Mouse (Mus musculus) mesoderm, embryonic 11.5 days (tissue): ENCODE measurements around the gene C330007P06Rik.
A peak's percentile ranks its signal among the peaks of the same experiment; 100 is the strongest.
"Not testable (repeated sequence)": the region's sequence is repeated elsewhere in the genome, so short reads cannot be mapped to it uniquely, and the experiment has no call there.

ENCODE experiments used
- DNase-seq: peaks from one replicate; pipeline ENCODE4 v3.0.0-alpha.2; 2012; ENCODE audit warnings: low read depth, low spot score

Gene C330007P06Rik

DNA sequence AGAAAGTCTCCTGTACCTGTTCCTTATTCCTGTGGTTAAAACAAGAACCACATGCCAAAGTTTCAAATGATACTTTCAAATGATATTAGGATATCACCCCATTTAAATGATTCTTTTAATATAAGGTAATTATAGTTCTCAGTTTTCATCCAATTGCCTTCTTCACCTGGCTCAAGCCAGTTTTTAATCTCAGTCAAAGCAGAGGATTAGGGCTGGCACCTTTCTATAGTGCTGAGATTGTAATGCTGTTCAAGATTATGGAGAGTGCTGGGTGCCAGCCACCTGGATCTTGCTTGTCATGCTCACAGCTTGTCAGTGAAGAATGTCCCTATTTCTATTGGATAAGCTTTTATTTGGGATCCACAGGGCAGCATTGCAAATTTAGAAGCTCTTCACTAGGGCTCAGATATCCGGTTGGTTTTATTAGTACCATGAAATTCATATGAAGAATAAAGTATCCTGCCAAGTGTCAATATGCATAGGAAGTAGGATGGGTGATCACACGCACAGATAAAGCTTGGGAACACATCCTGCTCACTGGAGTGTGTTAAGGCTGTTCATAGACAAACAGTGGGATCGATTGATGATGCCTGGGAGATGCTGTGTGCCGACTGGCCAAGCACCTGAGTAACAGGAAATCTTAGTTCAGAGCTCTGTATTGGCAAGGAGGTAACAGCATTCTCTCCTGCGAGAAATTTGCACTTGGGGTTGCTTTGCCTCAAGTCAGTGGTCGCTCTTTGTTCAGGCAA is 74.6 kb downstream of the C330007P06Rik start:
- DNase-seq: no peak

DNA sequence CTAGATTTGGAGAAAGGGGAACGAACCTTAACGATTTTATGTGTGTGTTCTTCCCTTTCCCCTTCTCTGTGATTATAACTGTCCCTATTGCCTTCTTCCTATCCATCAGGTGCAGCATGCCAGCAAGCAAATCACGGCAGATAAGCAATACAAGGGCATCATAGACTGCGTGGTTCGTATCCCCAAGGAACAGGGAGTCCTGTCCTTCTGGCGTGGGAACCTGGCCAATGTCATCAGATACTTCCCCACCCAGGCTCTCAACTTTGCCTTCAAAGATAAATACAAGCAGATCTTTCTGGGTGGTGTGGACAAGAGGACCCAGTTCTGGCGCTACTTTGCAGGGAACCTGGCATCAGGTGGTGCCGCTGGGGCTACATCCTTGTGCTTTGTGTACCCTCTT is 77.2 kb downstream of the C330007P06Rik start:
- not testable (repeated sequence) for DNase-seq

DNA sequence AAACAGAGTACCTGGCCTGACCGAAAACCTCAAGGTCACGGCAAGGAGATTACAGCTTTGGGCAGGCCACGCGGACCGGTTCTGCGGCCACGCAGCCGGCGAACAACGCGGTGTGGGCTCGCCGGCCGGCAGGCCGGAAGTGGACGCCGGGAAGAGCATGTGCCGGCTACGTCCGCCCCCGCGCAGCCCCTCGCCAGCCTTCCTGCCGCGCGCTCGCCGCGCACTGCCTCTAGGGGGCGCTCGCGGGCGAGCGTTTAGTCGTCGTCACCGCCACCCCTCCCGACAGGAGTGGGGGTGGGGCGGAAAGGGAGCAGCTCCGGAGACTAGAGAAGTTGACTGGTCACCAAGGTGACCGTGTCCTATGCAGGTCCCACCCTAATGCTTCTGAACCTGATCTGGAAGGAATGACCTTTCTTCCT is 77.7 kb downstream of the C330007P06Rik start:
- peak; percentile 88 for DNase-seq

DNA sequence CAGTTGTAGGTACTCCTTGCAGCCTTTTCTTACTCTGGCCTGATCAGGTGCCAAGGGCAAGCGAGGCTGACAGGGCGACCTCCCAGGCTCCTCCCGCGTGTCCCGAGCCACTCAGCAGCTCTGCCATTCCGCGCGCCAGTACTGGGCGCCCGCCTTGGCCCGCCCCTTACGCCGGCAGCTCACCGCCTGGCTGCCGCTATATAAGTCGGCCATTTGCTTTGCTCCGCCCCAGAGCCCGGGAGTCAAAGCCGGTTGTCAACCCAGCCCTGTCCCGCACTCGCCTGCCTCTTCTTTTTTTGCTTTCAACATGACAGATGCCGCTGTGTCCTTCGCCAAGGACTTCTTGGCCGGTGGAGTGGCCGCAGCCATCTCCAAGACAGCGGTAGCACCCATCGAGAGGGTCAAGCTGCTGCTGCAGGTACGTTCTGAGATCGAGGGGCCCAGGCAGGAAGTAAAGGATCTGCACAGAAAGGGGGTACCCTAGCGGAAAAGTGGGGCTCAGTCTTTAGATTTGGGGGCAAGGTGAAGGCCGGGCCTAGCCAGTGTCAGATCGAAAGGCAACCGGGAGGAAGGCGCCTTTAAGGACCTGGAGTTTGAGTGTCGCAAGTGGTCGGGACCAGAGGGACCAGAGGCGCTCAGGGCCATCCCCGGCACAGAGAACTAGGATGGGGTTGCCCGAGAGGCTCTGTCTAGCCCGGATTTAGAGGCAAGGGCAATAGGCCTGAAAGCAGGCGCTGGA is 78.3 kb downstream of the C330007P06Rik start, which contains the start of gene Slc25a5:
Gene Slc25a5 (plus strand): TSS at position 228 of the 739 bp plus-strand sequence.
- DNase-seq: peak; percentile 83

DNA sequence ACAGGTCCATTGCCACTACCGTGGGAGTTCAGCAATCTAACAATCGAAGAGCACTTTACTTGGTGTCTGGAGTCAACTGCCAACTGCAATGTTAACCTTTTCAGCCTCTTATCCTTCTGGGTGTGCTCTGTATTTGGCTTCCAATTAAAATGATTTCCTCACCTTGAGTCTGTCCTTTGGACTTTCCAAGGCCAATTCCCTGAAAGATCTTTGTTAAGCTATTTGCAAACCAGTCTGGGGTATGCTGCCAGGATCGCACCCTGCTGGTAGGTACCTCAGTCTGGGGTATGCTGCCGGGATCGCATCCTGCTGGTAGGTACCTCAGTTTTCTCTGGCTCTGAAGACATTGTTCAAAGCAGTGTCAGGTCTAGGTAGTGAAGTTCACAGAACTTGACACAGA is 79.3 kb downstream of the C330007P06Rik start:
- no peak for DNase-seq

DNA sequence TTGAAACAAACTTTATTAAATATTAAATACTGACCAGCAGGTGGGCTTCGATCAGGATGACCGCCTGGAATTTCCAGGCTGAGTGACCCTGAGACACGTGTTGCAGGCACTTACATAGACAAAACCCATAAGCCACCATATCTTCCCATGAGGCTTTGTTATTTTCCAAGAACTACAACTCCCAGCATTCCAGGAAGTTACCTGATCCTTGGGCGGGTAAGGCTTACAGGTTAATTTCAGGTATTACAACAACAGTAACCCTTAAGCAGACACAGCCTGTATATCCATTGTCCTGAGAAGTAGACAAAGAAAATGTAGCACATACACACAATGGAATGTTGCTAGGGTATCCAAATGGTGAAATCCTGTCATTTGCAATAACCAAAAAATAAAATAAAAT is 84.6 kb downstream of the C330007P06Rik start:
- DNase-seq: no peak

DNA sequence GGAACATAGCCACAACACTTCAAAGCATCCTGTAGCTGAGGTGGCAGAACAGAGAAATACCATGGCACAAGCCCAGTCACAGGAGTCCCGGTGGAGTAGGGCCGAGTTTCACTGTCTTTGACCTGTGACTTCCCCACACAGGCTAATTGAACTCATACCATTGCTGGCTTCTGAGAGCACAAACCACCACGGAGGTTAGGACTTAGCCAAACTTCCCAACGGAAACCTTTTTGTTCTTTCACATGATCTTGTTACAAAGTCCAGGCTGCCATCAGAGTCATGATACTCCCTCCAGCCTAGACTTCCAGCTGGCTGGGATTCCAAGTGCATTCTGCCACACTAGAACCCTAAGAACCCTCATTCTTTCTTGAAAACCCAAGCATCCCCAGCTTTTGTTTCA is 96.2 kb downstream of the C330007P06Rik start:
- DNase-seq: no peak

DNA sequence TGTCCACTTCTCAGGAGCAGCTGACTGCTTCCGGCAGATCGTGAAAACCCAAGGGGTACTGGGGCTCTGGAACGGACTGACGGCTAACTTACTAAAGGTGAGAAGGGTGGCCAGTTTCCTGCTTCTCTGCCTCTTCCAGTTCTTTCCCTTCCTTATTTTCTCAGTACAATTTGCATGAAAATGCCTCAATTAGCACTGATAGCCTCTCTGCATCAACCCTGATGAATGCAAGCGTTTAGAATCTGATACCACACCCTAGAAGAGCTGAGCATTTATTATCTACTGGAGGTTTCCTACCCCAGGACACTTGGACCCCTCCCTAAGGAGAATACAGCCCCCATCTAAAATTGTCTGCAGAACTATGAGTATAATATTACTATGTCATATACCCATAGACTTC is 98.4 kb downstream of the C330007P06Rik start:
- no peak for DNase-seq
